Mouse (Mus musculus): Measurements from ENCODE around the gene Kcnk5.

Kcnk5 gene

DNA sequence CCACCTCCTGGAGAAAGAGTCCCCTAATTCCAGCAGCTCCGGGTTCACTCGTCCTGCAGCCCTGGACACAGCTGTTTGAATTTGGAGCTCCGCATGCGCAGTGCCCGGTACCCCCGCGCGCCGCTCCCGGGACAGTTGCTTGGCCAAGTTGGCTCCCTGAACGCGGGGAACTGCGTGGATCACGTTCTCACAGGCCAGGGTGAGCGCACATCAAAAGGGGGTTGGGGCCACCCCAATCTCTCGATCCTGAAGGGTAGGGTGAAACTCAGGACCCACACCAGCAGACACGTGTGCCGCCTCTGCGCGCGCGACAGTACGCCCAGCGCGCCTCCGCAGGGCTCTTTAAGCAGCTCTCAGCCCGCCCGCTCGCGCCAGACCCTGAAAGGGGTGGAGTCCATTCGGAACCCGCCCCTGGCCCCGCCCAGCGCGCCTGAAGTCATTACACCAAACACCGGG is at the start of gene Kcnk5:
Kcnk5 (minus strand) TSS at position 344 of the 456 bp plus-strand sequence.
- peak; percentile 82 for DNase-seq (ENCODE audit: low spot score)

DNA sequence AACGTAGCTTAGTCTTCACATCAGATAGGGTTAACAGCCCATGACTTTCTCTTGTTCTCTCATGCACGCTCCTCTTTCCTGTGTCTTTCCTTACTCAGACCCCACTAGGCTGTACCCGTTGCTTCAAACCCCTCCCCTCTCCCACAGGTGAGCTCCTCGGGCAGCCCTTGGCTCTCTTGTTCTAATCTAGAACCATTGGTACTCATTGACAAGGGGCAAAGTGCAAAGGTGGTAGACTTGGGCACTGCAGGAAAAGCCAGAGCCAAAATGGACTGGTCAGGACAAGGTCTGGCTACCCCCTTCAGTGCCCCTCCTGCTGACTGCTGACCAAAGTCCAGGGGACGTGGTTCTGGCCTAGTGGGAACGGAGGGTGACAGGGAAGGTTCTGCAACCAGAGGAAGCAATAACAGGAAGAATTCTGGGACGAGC is 48.5 kb upstream of the Kcnk5 start:
- DNase-seq (ENCODE audit: low spot score): no peak

DNA sequence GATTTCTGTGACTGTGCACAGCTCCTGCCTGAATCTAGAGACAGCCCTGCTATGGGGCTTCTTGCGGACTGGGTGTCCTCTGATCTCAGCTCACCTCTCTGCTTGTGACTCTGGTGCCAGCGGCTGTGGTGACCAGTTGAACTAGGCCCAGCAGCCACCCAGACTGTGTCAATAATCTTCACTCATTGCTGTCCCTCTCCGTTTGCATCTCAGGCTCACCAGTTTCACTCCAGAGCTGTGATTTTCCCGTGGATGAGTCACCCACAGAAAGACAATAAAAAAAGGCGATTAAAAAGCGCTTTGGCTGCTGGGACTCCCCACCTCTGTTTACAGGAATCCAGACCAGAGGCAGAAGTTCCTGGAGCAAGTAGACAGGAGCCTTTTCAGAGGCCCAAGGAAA is 47.8 kb upstream of the Kcnk5 start:
- DNase-seq (ENCODE audit: low spot score): no peak

DNA sequence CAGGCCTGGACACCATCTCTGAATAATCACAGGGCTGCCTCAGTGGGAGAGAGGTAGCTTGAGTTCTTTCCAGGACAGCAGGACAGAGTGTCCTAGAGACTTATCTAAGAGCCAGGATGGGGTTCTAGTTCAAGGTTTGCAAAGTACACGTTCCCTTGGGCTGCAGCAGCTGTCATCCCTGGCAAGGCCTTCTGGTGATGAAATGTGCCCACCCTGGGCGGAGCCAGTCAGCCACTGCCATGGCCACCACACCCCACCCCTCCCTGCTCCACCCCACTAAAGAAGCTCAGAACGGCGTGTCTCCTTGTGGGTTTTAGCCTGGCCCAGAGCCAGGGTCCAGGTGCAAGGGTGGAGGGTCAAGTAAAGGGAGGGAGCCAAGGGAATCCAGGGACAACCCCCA is 46.7 kb upstream of the Kcnk5 start:
- no peak for DNase-seq (ENCODE audit: low spot score)

DNA sequence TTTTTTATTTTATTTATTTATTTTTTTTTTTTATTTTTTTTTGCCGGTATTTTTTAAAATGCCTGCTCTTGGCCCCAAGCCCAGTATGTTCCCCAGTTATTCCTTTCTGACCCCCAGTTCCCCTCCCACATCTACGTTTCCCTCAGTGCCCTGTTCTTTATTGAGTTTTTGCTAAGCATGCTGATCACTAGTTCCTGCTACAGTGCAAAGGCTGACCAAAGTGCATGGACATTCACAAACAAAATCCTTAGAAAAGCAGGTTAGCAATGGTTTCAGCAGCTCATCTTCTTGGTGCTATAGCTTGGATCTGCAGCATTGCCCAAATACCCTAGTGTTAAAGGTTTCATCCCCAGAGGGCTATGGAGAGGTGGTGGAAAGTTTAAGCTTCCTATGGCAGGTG is 45.4 kb upstream of the Kcnk5 start:
- DNase-seq (ENCODE audit: low spot score): no peak

DNA sequence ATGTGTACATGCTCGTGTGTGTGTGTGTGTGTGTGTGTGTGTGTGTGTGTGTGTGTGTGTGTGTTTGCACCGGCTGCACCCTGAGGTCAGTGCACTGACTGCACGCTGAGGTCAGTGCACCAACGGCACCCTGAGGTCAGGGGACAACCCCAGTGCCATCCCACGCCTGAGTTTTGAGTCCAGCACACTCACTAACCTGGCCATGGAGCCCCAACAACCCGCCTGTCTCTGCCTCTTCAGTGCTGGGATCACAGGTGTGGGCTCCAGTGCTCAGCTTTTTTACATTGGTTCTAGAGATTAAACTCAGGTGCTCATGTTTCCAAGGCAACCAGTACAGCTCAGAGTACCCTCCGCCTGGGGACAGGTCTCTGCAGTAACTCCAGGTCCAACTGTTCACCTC is 44.9 kb upstream of the Kcnk5 start:
- no peak for DNase-seq (ENCODE audit: low spot score)

DNA sequence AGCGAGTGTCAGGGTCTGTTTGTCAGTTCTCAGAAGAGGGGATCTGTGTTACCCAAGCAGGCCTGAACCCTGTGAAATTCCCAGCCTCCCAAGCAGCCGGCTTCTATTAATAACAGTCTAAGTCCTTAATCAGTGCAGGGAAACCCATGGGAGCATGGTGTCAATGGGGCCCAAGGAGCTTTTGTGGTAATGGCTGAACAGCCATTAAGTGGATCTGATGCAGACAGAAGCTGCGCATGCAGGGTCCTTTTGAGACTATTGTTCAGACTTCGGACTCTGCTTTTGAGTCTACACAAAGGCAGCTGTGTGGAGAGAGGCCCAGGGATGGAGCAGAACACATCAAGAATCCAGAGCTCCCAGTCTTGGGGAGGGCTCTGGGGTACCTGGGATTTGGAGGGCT is 43.9 kb upstream of the Kcnk5 start:
- no peak for DNase-seq (ENCODE audit: low spot score)

DNA sequence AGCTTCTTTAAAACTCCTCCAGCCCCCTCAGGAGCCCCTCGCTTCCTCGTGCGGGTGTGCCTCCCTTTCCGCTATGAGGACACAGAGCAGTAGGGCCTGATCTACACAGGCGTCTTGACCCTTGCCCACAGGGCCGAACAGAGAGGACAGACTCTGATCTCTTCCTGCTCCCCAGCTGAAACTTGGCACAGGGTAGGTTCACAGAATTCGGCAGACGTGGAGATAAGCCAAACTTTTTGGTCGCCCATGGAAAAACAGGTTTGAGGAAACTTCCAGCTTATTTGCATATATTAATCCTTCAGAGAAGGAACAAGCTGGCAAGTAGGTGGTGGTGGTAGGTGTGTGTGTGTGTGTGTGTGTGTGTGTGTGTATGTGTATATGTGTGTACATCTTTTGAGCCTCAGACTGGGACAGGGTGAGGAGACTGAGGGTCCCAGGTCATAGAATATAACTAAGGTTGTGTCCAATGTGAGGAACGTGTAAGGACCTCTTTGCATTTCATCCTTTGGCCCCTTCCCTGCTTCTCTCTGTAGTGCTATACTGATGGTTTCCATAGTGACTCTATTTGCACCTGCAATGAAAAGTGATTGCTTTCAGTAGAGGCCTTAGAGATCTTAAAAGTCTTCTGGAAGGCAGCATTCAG is 43.1 kb upstream of the Kcnk5 start:
- DNase-seq (ENCODE audit: low spot score): no peak

DNA sequence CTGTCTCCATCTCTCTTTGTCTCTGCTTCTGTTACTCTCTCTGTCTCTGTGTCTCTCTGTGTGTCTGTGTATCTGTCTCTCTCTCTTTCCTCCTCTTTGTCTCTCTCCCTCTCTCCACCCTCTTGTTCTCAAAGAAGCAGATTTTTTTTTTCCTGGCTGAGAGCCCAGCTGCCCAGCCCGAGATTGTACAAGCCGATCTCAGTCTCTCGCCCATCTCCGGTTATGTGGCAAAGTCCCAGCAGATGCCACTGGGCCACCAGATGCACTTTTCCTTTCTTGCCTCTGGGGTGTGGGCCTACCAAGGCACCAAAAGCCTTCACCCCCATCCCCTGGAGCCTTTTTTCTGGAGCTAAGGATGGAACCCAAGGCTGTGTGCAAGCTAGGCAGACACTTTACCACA is 42.6 kb upstream of the Kcnk5 start:
- DNase-seq (ENCODE audit: low spot score): peak; percentile 34

DNA sequence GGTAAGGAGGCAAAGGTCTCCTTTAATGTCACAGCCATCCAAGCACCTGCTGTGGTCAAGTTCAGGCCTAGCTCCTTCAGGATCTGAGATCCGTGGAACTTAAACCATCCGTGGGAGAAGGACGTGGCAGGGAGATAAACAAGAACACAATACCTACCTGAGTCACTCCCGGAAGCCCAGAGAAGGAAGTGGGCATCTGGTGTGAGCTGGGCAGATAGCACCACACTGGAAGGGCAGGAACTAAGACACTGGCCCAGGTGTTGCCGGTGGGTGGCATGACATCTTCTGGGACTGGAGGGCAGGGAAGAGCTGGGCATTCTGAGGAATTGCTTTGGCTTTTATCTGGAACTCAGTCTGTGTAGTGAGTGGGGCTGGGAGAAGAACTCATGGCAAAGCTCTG is 41.6 kb upstream of the Kcnk5 start:
- no peak for DNase-seq (ENCODE audit: low spot score)

DNA sequence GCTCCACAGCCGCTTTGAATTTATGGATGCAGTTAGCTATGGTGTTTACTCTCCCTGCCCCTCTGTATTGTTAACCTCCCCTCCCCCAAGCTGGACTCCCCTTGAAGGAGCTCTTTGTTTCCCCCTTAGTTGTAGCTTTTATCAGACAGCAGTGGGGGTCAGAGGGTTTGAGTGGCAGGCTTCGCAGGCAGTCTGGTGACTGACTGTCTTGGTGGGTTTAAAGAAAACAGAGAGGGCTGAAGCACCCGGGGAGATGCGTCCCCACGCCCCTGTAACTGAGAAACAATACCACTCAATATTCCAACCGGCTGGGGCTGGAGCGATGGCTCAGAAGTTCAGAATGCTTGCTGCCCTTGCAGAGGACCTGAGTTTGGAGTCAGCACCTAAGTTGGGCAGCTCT is 39.5 kb upstream of the Kcnk5 start:
- no peak for DNase-seq (ENCODE audit: low spot score)

DNA sequence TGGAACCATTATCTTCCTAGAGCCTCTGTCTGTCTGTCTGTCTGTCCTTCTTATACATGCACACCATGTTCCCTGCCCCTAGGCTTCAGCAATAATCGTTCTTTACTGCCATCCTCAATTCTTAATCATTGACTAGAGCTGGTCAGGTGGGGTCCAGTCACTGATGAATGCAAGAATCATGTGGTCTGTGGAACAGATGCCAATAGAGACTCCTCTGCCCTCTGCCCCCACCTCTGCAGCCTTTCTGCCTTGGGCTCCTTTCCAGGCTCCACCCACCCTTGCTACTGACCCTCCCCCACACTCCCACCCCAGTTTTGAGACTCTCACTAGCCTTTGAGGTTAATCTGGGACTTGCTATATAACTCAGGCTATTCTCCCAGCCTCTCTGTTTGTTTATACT is 38.2 kb upstream of the Kcnk5 start:
- no peak for DNase-seq (ENCODE audit: low spot score)

DNA sequence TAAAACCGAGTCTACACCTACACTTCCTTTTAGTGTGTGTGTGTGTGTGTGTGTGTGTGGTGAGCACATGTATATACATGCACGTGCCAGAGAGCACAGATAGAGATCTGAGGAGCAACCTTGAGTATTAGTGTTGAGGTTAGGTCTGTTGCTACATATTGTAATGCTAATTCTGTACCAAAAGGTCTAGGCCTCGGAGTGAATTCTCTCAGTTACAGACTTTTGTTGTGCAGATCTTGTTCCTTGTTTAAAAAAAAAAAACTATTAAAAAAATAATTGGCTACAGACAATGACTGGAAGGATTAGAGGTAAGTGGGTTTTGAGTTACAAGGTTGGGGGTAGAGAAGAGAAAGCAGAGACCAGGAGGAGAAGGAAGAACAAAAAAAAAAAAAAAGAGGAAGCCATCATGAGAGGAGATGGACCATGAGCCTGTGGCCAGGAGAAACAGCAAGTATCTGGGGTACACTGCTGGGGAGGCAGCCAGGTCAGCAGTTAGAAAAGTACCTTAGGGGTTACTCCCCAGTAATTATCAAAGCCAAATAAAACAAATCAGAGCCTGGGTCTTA is 35.8 kb upstream of the Kcnk5 start:
- no peak for DNase-seq (ENCODE audit: low spot score)

DNA sequence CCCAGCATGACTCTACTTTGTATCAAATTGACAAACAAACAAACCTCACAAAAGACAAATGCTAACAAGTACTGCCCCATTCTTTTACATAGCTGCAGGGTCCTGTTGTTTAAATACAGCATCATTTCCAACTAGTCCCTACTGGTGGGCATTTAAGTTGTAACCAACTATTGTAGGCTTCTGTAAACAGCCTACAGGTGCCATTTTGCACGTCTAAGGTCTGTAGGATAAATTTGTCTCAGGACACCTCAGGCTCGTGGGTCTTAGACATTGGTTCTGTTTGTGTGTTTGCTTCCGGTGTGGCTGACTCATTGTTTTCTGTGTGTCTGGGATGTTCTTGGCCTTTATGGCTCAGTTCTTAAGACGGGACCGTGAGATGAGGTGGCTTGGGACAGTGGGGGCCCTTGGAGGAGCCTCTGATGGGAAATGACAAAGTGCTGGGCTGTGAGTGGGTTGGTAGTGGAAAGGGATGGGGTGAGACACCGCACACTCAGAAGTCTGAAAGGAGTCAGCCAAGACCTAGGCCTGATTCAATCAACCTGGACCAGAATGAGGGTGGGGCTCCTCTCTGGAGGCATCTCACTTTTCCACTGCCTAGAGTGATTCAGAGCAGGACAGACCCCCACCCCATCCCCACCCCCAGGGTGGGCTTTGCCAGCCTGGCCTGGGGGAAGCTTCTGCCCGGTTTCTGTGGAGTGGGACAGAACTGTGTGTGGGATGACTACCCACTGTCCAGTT is 35.1 kb upstream of the Kcnk5 start:
- no peak for DNase-seq (ENCODE audit: low spot score)

DNA sequence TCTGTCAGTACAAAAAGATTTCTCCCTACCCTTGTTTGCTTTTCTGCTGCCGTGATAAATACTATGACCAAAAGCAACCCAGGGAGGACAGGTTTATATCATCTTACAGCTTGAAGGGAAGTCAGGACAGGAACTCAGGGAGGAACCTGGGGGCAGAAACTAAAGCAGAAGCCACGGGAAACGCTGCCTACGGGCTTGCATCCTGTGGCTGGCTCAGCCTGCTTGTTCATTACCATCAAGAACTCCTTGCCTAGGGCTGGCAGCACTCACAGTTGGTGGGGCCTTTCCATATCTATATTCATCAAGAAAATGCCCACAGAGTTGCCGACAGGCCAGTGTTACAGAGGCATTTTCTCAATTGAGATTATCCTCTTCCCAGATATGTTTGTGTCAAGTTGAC is 34.2 kb upstream of the Kcnk5 start:
- DNase-seq (ENCODE audit: low spot score): no peak

DNA sequence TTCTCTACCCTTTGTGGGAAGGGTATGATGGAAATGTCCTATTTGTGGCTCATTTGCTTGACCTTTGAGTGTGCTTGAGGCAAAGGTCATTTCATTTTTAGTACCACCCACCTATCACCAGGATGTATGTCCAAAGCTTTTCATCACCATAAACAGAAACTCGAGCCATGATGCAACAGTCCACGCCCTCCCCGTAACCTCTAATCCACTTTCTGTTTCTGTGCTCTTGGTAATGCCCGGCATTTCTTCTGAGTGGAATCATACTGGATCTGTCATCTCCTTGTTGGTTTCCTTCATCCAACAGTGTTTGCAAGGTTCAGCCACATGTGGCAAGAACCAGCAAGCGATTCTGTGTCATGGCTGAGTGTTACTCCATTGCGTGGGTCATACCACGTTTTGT is 32.5 kb upstream of the Kcnk5 start:
- DNase-seq (ENCODE audit: low spot score): no peak

DNA sequence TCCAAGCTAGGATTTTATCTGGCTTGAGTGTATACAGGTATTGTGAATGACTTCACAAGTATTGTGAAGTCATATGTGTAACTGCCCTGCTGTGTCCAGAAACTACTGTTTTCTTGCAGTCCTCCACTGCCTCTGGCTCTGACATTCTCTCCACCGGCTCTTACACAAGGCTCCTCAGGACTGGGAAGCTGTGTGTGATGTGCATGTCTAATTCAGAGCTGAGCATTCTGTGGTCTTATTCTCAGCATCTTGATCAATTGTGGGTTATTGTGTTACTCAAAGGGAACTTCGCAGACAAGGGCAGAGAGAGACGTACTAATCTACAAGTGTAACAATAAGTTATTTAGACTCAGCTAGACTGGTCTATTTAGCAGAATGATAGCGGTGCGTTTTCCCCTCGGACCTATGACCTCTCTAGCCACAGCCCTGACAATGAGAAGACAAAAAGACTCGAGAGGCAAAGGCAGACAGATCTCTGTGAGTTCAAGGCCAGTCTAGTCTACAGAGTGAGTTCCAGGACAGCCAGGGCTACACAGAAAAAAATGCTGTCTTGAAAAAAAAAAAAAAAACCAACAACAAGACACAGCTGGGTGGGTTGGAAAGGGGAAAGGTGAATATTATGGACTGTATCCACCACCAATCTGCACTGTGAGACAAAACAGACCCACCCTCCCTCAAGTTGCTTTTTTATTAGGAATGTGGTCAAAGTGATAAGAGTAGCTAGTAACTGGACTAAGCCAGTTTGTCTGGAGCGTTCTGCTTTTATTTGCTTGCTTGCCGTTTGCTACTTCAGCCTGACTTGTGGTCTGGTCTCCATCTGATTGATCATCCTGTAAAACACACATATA is 30.4 kb upstream of the Kcnk5 start:
- no peak for DNase-seq (ENCODE audit: low spot score)

DNA sequence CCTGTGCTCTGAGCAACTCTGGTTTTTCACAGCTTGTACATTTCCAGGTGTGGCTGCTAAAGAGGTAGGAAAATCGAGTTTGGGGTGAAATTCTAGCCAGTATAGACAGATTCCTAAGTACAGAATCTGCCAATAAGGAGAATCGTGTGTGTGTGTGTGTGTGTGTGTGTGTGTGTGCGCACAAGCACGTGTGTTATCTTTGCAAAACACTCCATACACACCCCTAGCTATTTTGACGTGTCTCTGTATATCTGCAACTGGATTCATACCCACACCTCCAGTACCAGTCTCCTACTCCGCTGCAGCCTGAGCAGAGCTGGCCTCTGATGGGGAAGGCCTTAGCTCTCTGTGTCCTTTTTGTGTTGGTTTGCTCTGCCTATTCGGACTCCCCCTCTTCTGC is 28.3 kb upstream of the Kcnk5 start:
- no peak for DNase-seq (ENCODE audit: low spot score)

DNA sequence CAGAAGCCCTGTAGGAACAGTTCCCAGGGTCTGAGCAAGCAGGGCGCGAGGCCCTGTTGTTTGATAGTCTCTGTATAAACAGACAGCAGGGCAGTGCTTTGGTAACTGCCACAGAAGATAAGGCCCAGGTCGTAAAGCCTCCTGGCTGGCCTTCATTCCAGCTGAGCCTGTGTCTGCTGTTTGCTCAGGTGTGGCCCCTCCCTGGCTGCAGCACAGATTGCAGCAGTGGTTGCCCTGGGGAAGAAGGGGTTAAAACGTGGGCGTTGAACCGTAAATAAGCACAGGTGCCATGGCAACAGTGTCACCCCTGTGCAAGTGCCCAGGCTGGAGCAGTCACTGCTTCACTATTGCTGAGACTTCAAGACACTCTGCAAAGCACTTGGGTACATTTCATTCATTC is 26.8 kb upstream of the Kcnk5 start:
- DNase-seq (ENCODE audit: low spot score): peak; percentile 17

DNA sequence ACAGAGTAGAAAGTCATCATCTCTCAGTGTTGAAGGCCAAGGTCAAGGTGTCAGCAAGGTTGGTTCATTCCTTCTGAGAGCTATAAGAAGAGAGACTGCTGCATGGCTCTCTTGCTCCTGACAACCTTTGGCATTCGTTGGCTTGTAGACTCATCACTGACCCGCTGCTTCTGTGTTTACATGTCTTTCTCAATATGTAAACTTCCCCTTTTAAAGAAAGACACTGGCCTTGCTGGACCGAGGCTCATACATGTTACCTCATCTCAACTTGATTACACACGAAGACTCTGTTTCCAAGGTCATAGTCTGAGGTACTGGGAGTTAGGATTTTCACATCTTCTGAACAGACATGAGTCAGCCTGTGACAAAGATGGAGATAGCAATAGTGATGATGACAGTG is 24.1 kb upstream of the Kcnk5 start:
- DNase-seq (ENCODE audit: low spot score): no peak

DNA sequence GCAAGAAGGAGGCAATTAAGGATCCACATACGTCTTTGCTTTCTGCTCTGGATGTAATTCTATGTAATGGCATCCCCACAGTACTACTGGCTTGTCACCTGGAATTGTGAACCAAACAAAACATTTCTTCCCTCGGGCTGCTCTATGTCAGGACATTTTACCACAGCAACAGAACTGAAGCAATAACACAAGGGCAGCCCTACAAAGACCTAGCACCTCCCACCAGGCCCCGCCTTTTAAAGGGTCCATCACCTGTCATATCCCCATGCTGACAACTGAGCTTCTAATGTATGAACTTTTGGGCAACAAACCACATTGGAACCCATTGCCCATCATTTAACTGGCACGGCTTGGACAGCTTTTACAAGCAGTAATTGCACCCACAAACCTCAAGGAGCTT is 21.7 kb upstream of the Kcnk5 start:
- no peak for DNase-seq (ENCODE audit: low spot score)

DNA sequence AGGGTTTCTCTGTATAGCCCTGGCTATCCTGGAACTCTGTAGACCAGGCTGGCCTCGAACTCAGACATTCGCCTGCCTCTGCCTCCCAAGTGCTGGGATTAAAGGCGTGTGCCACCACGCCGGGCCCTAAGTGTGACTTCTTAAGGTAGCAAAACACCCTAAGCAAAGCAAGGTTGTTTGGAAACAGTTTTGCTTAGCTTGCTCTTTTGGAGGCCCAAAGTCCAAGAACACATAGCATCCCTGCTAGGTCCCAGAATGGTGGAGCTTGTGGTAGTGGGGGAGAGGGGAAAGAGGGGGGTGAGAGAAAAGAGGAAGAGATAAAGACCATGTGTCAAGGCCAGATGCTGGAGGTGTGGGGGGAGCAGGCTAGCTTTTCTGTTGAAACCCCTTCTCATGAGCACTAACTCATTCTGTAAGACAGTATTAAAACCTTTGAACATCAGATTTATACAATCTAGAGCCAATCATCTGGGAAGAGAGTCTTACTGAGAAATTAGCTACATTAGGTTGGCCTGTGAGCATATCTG is 21.1 kb upstream of the Kcnk5 start:
- no peak for DNase-seq (ENCODE audit: low spot score)

All from ovary, adult 18-20 months (tissue).